Mouse (Mus musculus) thymus, postnatal 36 days (tissue): ENCODE data around the gene Arhgap28.
"Not testable (repeated sequence)": the region's sequence is repeated elsewhere in the genome, so short reads cannot be mapped to it uniquely, and the experiment has no call there.

ENCODE experiments used
- DNase-seq, 2 experiments: peaks; one replicate each; pipeline ENCODE4 v3.0.0; 2022; ENCODE audit warnings: mixed read lengths in 2 of 2

Arhgap28 gene

GRCm38 (mm10) chr17:67869731-67870601, 134.0 kb downstream of the Arhgap28 start:
- DNase-seq, result no peak

- DNase-seq, result no peak
Measured at GRCm38 (mm10) chr17:67866541-67867241, 137.2 kb downstream of the Arhgap28 start.

- DNase-seq, result no peak
Measured at GRCm38 (mm10) chr17:67866026-67866425, 137.9 kb downstream of the Arhgap28 start.

GRCm38 (mm10) chr17:67864912-67865311, 139.0 kb downstream of the Arhgap28 start:
- DNase-seq, result no peak

GRCm38 (mm10) chr17:67864363-67864762, 139.6 kb downstream of the Arhgap28 start:
- DNase-seq, result no peak

GRCm38 (mm10) chr17:67861744-67862535, 142.0 kb downstream of the Arhgap28 start:
- no peak for DNase-seq

- no peak for DNase-seq
Measured at GRCm38 (mm10) chr17:67861080-67861630, 142.8 kb downstream of the Arhgap28 start.

- not testable (repeated sequence) for DNase-seq
Measured at GRCm38 (mm10) chr17:67841494-67841893, 162.4 kb downstream of the Arhgap28 start.

- no peak for DNase-seq
Measured at GRCm38 (mm10) chr17:67838948-67839347, 165.0 kb downstream of the Arhgap28 start.

- peak in 1 of 2 experiments; percentile 9 for DNase-seq
Measured at GRCm38 (mm10) chr17:67837351-67838090, 166.4 kb downstream of the Arhgap28 start.

- DNase-seq, result no peak
Measured at GRCm38 (mm10) chr17:67836146-67836895, 167.6 kb downstream of the Arhgap28 start.

- no peak for DNase-seq
Measured at GRCm38 (mm10) chr17:67827431-67827830, 176.5 kb downstream of the Arhgap28 start.

- no peak for DNase-seq
Measured at GRCm38 (mm10) chr17:67816916-67817315, 187.0 kb downstream of the Arhgap28 start.

GRCm38 (mm10) chr17:67815720-67816119, 188.2 kb downstream of the Arhgap28 start:
- DNase-seq, result no peak

GRCm38 (mm10) chr17:67813666-67814065, 190.3 kb downstream of the Arhgap28 start:
- no peak for DNase-seq

- no peak for DNase-seq
Measured at GRCm38 (mm10) chr17:67809171-67809570, 194.7 kb downstream of the Arhgap28 start.
